Mouse (Mus musculus) brain, adult 2 months (tissue): ENCODE measurements around the gene Spata31d1d.

ENCODE experiments used
- DNase-seq: peaks from one replicate; pipeline ENCODE4 v3.0.0; 2011; ENCODE audit warnings: low read depth, low spot score

Gene Spata31d1d

DNA sequence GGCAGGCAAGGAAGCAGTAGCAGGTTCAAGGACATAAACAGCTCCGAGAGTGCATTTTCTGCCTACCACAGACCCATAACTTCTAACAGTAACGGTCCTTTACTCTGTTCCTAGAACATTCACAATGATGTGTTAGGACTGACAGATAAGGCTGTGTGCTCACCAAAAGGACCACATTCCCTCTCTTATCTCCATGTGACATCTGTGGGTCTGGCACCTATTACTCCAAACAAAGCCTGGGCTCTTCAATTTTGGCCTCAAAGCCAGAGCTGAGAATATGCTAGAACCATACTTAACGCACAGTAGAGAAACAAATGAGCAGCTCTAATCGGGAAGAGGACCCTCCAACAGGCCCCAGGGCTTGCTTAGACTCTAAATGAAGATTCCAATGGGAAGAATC, 51.6 kb downstream of the Spata31d1d start:
- DNase-seq = no peak

DNA sequence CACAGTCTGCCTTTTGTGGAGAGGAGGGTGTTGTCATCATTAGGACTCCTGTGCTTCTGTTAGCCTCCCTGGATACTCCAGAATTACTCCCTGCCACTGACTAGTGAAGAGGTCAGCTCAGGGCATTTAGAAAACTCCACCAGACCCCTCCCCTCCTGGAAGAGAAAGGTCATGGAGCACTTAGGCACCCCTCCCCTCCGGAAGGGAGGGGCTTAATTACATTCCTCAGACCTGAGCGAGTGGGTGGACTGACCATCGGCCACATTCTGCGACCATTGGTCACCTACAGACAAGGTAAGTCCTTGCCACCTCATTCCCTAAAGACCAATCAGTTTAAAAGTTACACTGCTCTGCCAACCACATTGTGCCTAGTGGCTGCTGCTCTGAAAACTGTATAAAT, 52.2 kb downstream of the Spata31d1d start:
- no peak for DNase-seq

DNA sequence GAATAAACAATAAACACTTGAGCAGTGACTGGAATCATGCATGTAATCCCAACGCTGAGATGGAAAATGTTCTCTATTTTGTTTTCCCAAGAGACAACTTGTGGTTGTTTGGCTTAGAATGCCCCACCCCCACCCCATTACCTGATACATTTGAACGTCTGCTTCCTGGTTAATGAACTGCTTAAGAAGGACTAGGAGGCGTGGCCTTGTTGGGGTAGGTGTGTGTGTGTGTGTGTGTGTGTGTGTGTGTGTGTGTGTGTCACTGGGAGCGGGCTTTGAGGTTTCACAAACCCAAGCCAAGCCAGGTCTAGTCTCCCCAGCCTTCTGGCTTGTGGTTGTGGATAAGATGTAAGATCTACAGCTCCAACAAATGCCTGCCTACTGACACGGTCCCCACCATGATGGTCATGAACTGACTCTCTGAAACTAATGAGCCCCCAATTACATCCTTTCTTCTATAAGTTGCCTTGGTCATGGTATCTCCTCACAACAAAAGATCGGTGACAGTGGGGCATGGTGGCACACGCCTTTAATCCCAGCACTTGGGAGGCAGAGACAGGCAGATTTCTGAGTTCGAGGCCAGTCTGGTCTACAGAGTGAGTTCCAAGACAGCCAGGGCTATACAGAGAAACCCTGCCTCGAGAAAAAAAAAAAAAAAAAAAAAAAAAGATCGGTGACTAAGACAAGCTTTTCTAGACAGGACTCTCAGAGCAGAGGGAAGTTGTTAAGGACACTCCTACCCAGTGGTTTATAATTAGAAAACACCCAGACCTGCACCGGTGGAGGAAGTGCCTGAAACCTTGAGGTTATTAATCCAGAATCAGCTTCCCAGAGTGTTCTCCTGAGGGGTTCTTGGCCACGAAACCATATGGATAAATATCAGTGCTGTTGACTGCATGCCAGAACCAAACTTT, 55.0 kb downstream of the Spata31d1d start:
- DNase-seq = no peak
